Mouse (Mus musculus) E14TG2a.4 (cell line): Measurements from ENCODE around the gene Tmem50b.
A peak's percentile ranks its signal among the peaks of the same experiment; 100 is the strongest.

ENCODE experiments used
- H3K27me3 ChIP-seq: 2 replicates; pipeline ENCODE4 v1.6.1; 2014; ENCODE audit warnings: low read length, control low read depth; ENCODE audit not compliant: insufficient read depth
- H3K36me3 ChIP-seq: 2 replicates; pipeline ENCODE4 v1.6.1; 2014; ENCODE audit warnings: low read length, control low read depth; ENCODE audit not compliant: insufficient read depth
- H3K4me1 ChIP-seq: replicated peaks from 2 replicates; pipeline ENCODE4 v1.6.1; 2014; ENCODE audit warnings: low read depth, low read length, control low read depth
- H3K4me3 ChIP-seq: replicated peaks from 2 replicates; pipeline ENCODE4 v1.5.1; 2014; ENCODE audit warnings: mild to moderate bottlenecking, low read length
- H3K9me3 ChIP-seq: 2 replicates; pipeline ENCODE4 v1.6.1; 2014; ENCODE audit warnings: low read length, control low read depth
- CTCF ChIP-seq: conservative IDR thresholded peaks from 2 replicates; pipeline ENCODE4 v1.5.1; 2014; ENCODE audit warnings: low read length
- NANOG ChIP-seq: IDR thresholded peaks from 2 replicates; pipeline ENCODE4 v1.6.1; 2014; ENCODE audit warnings: borderline replicate concordance, low read length, mixed read lengths
- POU5F1 ChIP-seq: IDR thresholded peaks from 2 replicates; pipeline ENCODE4 v1.6.1; 2014; ENCODE audit warnings: low read length, borderline replicate concordance

The Tmem50b gene

DNA sequence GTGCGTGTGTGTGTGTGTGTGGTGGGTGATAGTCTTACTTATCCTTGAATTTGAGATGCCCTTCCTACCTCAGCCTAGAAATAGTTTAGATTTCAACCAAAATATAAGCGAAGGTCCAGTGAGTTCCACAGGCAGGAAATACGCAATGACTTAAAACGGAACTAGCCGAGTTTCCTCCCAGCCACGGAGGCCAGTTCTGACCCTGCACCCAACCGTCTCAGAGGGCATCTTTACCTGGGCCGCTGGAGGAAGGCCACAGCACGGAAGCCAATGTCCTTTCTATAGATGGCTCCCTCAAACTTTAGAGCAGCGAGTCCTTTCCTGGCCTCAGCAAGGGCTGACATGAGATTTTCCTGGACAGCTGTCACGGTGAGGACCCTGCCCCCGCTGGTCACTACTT is 36.0 kb upstream of the Tmem50b start:
- Histone ChIP-seq H3K9me3 (no peaks in the 10 kb centered on the region), H3K4me1 (peaks cover 45% of the 10 kb centered on the region), H3K36me3 (peaks cover 100% of the 10 kb centered on the region), H3K4me3 (no peak overlapping the region), H3K27me3 (no peaks in the 10 kb centered on the region)
- no peak for TF ChIP-seq NANOG
- no peak for TF ChIP-seq CTCF
- no peak for TF ChIP-seq POU5F1

GRCm38 (mm10) chr16:91632940-91633339 is 35.3 kb upstream of the Tmem50b start:
- Histone ChIP-seq H3K36me3 (peaks cover 100% of the 10 kb centered on the region), H3K4me3 (no peak overlapping the region), H3K27me3 (no peaks in the 10 kb centered on the region), H3K9me3 (no peaks in the 10 kb centered on the region), H3K4me1 (peaks cover 45% of the 10 kb centered on the region)
- no peak for TF ChIP-seq CTCF
- TF ChIP-seq POU5F1 = no peak
- no peak for TF ChIP-seq NANOG

- H3K27me3 ChIP-seq = no peaks in the 10 kb centered on the region
- H3K4me3 ChIP-seq = no peak overlapping the region
- peaks cover 100% of the 10 kb centered on the region for H3K36me3 ChIP-seq
- peaks cover 43% of the 10 kb centered on the region for H3K4me1 ChIP-seq
- no peaks in the 10 kb centered on the region for H3K9me3 ChIP-seq
- no peak for TF ChIP-seq POU5F1
- TF ChIP-seq NANOG = no peak
- no peak for TF ChIP-seq CTCF
Measured at GRCm38 (mm10) chr16:91632439-91632838, 34.8 kb upstream of the Tmem50b start.

DNA sequence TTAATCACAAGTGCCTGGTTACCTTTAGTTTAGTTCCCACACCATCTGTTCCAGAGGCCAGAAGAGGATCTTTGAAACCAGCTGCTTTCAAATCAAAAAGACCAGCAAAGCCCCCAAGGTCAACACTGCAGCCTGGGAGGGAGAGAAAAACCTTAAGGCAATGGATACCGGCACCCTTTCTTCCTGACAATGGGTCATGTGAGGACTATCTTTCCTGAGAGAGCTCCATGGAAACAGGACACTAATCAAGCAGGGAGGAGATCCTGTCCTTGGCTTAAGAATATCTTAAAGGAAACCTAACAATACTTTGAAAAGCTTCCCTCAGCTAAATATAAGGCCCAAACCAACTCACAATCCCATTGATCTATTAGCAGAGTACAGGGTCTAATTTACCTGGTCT is 33.0 kb upstream of the Tmem50b start:
- Histone ChIP-seq H3K4me3 (no peak overlapping the region), H3K9me3 (no peaks in the 10 kb centered on the region), H3K4me1 (peaks cover 31% of the 10 kb centered on the region), H3K36me3 (peaks cover 100% of the 10 kb centered on the region), H3K27me3 (no peaks in the 10 kb centered on the region)
- no peak for TF ChIP-seq CTCF
- TF ChIP-seq POU5F1 = no peak
- TF ChIP-seq NANOG = no peak

DNA sequence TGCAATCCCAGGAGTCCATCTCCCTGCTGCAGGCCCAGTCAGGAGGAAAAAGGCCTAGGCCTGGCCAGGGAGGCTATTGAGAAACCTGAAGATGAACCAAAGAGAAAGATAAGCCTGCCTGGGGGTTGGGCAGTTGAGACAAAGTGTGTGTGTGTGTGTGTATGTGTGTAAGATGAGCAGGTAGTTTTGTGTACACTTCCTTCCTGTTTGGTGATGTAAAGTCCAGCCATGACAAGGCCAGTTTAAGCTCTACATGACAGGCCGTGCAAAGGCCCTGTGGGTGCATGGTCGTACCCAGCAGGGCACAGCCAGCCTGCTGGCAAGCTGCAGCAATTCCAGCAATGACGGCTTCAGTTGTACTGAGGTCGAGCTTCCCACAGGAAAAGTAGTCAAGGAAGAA is 32.1 kb upstream of the Tmem50b start:
- H3K4me1 ChIP-seq = peaks cover 33% of the 10 kb centered on the region
- H3K36me3 ChIP-seq = peaks cover 100% of the 10 kb centered on the region
- H3K27me3 ChIP-seq = no peaks in the 10 kb centered on the region
- H3K4me3 ChIP-seq = no peak overlapping the region
- no peaks in the 10 kb centered on the region for H3K9me3 ChIP-seq
- no peak for TF ChIP-seq CTCF
- TF ChIP-seq POU5F1 = no peak
- TF ChIP-seq NANOG = no peak

DNA sequence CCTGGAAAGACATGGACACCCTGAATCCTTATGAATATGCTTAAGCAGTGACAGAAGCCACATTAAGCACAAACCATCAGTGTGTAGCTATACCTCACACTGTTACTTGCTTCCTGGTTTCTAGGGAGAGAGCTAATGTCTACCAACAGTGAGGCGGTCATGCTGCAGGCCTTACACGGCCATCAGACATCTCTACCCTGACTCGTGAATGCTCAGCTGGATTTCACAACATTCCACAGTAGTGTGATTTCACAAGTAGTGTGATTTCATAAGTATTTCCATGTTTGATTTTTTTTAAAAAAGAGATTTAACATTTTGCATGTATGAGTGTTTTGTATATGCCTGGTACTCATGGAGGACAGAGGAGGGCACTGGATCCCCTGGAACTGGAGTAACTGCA is 31.1 kb upstream of the Tmem50b start:
- no peak overlapping the region for H3K4me3 ChIP-seq
- peaks cover 42% of the 10 kb centered on the region for H3K4me1 ChIP-seq
- TF ChIP-seq NANOG (no peak), POU5F1 (no peak), CTCF (no peak)
- no peaks in the 10 kb centered on the region for H3K9me3 ChIP-seq
- peaks cover 100% of the 10 kb centered on the region for H3K36me3 ChIP-seq
- no peaks in the 10 kb centered on the region for H3K27me3 ChIP-seq

- no peaks in the 10 kb centered on the region for H3K9me3 ChIP-seq
- no peak overlapping the region for H3K4me3 ChIP-seq
- no peak for TF ChIP-seq CTCF
- no peak for TF ChIP-seq NANOG
- no peak for TF ChIP-seq POU5F1
- peaks cover 50% of the 10 kb centered on the region for H3K4me1 ChIP-seq
- peaks cover 100% of the 10 kb centered on the region for H3K36me3 ChIP-seq
- H3K27me3 ChIP-seq = no peaks in the 10 kb centered on the region
Measured at GRCm38 (mm10) chr16:91627831-91628230, 30.2 kb upstream of the Tmem50b start.

GRCm38 (mm10) chr16:91623074-91623473 is 25.5 kb upstream of the Tmem50b start:
- no peak overlapping the region for H3K4me3 ChIP-seq
- H3K9me3 ChIP-seq = no peaks in the 10 kb centered on the region
- H3K36me3 ChIP-seq = peaks cover 85% of the 10 kb centered on the region
- H3K4me1 ChIP-seq = peaks cover 69% of the 10 kb centered on the region
- H3K27me3 ChIP-seq = peaks cover 5% of the 10 kb centered on the region
- no peak for TF ChIP-seq CTCF
- no peak for TF ChIP-seq NANOG
- TF ChIP-seq POU5F1 = no peak

GRCm38 (mm10) chr16:91620991-91621390 is 23.4 kb upstream of the Tmem50b start:
- Histone ChIP-seq H3K36me3 (peaks cover 67% of the 10 kb centered on the region), H3K9me3 (no peaks in the 10 kb centered on the region), H3K27me3 (peaks cover 17% of the 10 kb centered on the region), H3K4me3 (peak overlapping the region; percentile 51), H3K4me1 (peaks cover 70% of the 10 kb centered on the region)
- no peak for TF ChIP-seq POU5F1
- no peak for TF ChIP-seq CTCF
- TF ChIP-seq NANOG = no peak
